Mouse (Mus musculus) retina, adult 2 months (tissue): ENCODE measurements around the gene 1810013L24Rik.
"Not testable (repeated sequence)": the region's sequence is repeated elsewhere in the genome, so short reads cannot be mapped to it uniquely, and the experiment has no call there.

ENCODE experiments used
- DNase-seq: peaks from one replicate; pipeline ENCODE4 v3.0.0-alpha.2; 2012; ENCODE audit warnings: low read depth, low spot score

Gene 1810013L24Rik

GRCm38 (mm10) chr16:8895301-8895700 lies 65.4 kb downstream of the 1810013L24Rik start:
- DNase-seq = no peak

- DNase-seq = not testable (repeated sequence)
Observed at GRCm38 (mm10) chr16:8906115-8906514, 76.2 kb downstream of the 1810013L24Rik start.
